Mouse (Mus musculus) erythroblast, adult 5-6 weeks (primary cell): ENCODE measurements around the gene Rab24. TPM values are rescaled to one million over a fixed set of nuclear protein-coding genes. Genes with fewer than 3 reads are reported as not detected.

Experiments
- total RNA-seq, 2 experiments: library from RNA; stranded (forward) in 1 of 2; stranded (reverse) in 1 of 2; fragments of 150-400 nt in 1 of 2; fragments of 200-764, 138-1000 nt in 1 of 2; gene quantifications; 2 replicates each; pipeline versions ENCODE4 v1.2.3 to v1.2.4; 2015 to 2017; ENCODE audit warnings: low replicate concordance in 2 of 2

The Rab24 gene
- total RNA-seq, 2 experiments from 2014 or later = 12.9 to 62.1 TPM

Other genes starting within 250 kb of the Rab24 start
- 16.5 and 36.5 TPM in 2 replicates for gene Uimc1, start 221.6 kb downstream of the Rab24 start, total RNA-seq (2015; ENCODE audit: low replicate concordance)
- 25.1 and 30.4 TPM in 2 replicates for gene Uimc1, start 221.6 kb downstream of the Rab24 start, total RNA-seq (2017; ENCODE audit: low replicate concordance)
- gene Zfp346, start 216.6 kb downstream of the Rab24 start, total RNA-seq (2015; ENCODE audit: low replicate concordance) = 14.8 and 24.8 TPM in 2 replicates
- 17.3 and 25.2 TPM in 2 replicates for gene Zfp346, start 216.6 kb downstream of the Rab24 start, total RNA-seq (2017; ENCODE audit: low replicate concordance)
- not detected in 2 replicates for gene Gm17617, start 188.4 kb downstream of the Rab24 start, total RNA-seq (2015; ENCODE audit: low replicate concordance)
- not detected in 2 replicates for gene Gm17617, start 188.4 kb downstream of the Rab24 start, total RNA-seq (2017; ENCODE audit: low replicate concordance)
- not detected in 2 replicates for gene Fgfr4, start 169.3 kb downstream of the Rab24 start, total RNA-seq (2015; ENCODE audit: low replicate concordance)
- not detected in 2 replicates for gene Fgfr4, start 169.3 kb downstream of the Rab24 start, total RNA-seq (2017; ENCODE audit: low replicate concordance)
- 23.0 and 33.8 TPM in 2 replicates for gene Nsd1, start 112.2 kb downstream of the Rab24 start, total RNA-seq (2015; ENCODE audit: low replicate concordance)
- gene Nsd1, start 112.2 kb downstream of the Rab24 start, total RNA-seq (2017; ENCODE audit: low replicate concordance) = 21.0 and 29.0 TPM in 2 replicates
- gene Prelid1, start 1.4 kb downstream of the Rab24 start, total RNA-seq (2015; ENCODE audit: low replicate concordance) = 130 and 134 TPM in 2 replicates
- 36.8 and 38.1 TPM in 2 replicates for gene Prelid1, start 1.4 kb downstream of the Rab24 start, total RNA-seq (2017; ENCODE audit: low replicate concordance)
- gene Mxd3, start 7.9 kb upstream of the Rab24 start, total RNA-seq (2015; ENCODE audit: low replicate concordance) = 14.2 and 15.0 TPM in 2 replicates
- 20.1 and 28.7 TPM in 2 replicates for gene Mxd3, start 7.9 kb upstream of the Rab24 start, total RNA-seq (2017; ENCODE audit: low replicate concordance)
- gene Lman2, start 40.8 kb upstream of the Rab24 start, total RNA-seq (2015; ENCODE audit: low replicate concordance) = 19.6 and 20.2 TPM in 2 replicates
- 31.8 and 33.4 TPM in 2 replicates for gene Lman2, start 40.8 kb upstream of the Rab24 start, total RNA-seq (2017; ENCODE audit: low replicate concordance)
- 9.0 and 14.2 TPM in 2 replicates for gene Rgs14, start 47.8 kb upstream of the Rab24 start, total RNA-seq (2015; ENCODE audit: low replicate concordance)
- gene Rgs14, start 47.8 kb upstream of the Rab24 start, total RNA-seq (2017; ENCODE audit: low replicate concordance) = 7.8 and 7.9 TPM in 2 replicates
- not detected in 2 replicates for gene Slc34a1, start 76.2 kb upstream of the Rab24 start, total RNA-seq (2015; ENCODE audit: low replicate concordance)
- gene Slc34a1, start 76.2 kb upstream of the Rab24 start, total RNA-seq (2017; ENCODE audit: low replicate concordance) = not detected in 2 replicates
- gene Pfn3, start 93.3 kb upstream of the Rab24 start, total RNA-seq (2015; ENCODE audit: low replicate concordance) = not detected in 2 replicates
- gene Pfn3, start 93.3 kb upstream of the Rab24 start, total RNA-seq (2017; ENCODE audit: low replicate concordance) = not detected in 2 replicates
- gene F12, start 104.8 kb upstream of the Rab24 start, total RNA-seq (2015; ENCODE audit: low replicate concordance) = not detected in 2 replicates
- gene F12, start 104.8 kb upstream of the Rab24 start, total RNA-seq (2017; ENCODE audit: low replicate concordance) = not detected in 2 replicates
- 24.2 and 25.2 TPM in 2 replicates for gene Grk6, start 123.1 kb upstream of the Rab24 start, total RNA-seq (2015; ENCODE audit: low replicate concordance)
- 33.4 and 38.2 TPM in 2 replicates for gene Grk6, start 123.1 kb upstream of the Rab24 start, total RNA-seq (2017; ENCODE audit: low replicate concordance)
- not detected in 2 replicates for gene Prr7, start 142.3 kb upstream of the Rab24 start, total RNA-seq (2015; ENCODE audit: low replicate concordance)
- gene Prr7, start 142.3 kb upstream of the Rab24 start, total RNA-seq (2017; ENCODE audit: low replicate concordance) = not detected in 2 replicates
- gene Dbn1, start 166.2 kb upstream of the Rab24 start, total RNA-seq (2015; ENCODE audit: low replicate concordance) = 0.42 TPM in 1 of 2 replicates, not detected in the other
- not detected in 2 replicates for gene Dbn1, start 166.2 kb upstream of the Rab24 start, total RNA-seq (2017; ENCODE audit: low replicate concordance)
- gene Pdlim7, start 191.7 kb upstream of the Rab24 start, total RNA-seq (2015; ENCODE audit: low replicate concordance) = 1.7 and 1.9 TPM in 2 replicates
- gene Pdlim7, start 191.7 kb upstream of the Rab24 start, total RNA-seq (2017; ENCODE audit: low replicate concordance) = 2.4 and 2.9 TPM in 2 replicates
- gene Dok3, start 207.3 kb upstream of the Rab24 start, total RNA-seq (2015; ENCODE audit: low replicate concordance) = 11.9 and 19.2 TPM in 2 replicates
- gene Dok3, start 207.3 kb upstream of the Rab24 start, total RNA-seq (2017; ENCODE audit: low replicate concordance) = 12.5 and 12.9 TPM in 2 replicates
- 1.3 and 3.6 TPM in 2 replicates for gene Ddx41, start 214.7 kb upstream of the Rab24 start, total RNA-seq (2015; ENCODE audit: low replicate concordance)
- gene Ddx41, start 214.7 kb upstream of the Rab24 start, total RNA-seq (2017; ENCODE audit: low replicate concordance) = 14.1 and 17.6 TPM in 2 replicates
- 35.9 and 38.6 TPM in 2 replicates for gene Fam193b, start 249.2 kb upstream of the Rab24 start, total RNA-seq (2015; ENCODE audit: low replicate concordance)
- gene Fam193b, start 249.2 kb upstream of the Rab24 start, total RNA-seq (2017; ENCODE audit: low replicate concordance) = 18.0 and 23.7 TPM in 2 replicates